Mouse (Mus musculus): ENCODE measurements around the gene Ccl5. TPM values are rescaled to one million over a fixed set of nuclear protein-coding genes. Genes with fewer than 3 reads are reported as not detected.

The Ccl5 gene
- polyA plus RNA-seq, 1 experiment from 2014 or later: not detected

Other genes starting within 250 kb of the Ccl5 start
- gene Slfn14, start 243.8 kb downstream of the Ccl5 start, polyA plus RNA-seq (2015; fragmentation: Nextera tagmentation; extraction: Ambion mirVana): 0.30 and 0.66 TPM in 2 replicates
- gene Ap2b1, start 231.5 kb downstream of the Ccl5 start, polyA plus RNA-seq (2015; fragmentation: Nextera tagmentation; extraction: Ambion mirVana): 62.5 and 65.2 TPM in 2 replicates
- 11.7 and 13.2 TPM in 2 replicates for gene Pex12, start 227.9 kb downstream of the Ccl5 start, polyA plus RNA-seq (2015; fragmentation: Nextera tagmentation; extraction: Ambion mirVana)
- gene Rasl10b, start 121.4 kb downstream of the Ccl5 start, polyA plus RNA-seq (2015; fragmentation: Nextera tagmentation; extraction: Ambion mirVana): 1.0 and 1.6 TPM in 2 replicates
- gene Gas2l2, start 101.1 kb downstream of the Ccl5 start, polyA plus RNA-seq (2015; fragmentation: Nextera tagmentation; extraction: Ambion mirVana): not detected in 2 replicates
- 0.35 TPM in 1 of 2 replicates, not detected in the other for gene 1700020L24Rik, start 92.8 kb downstream of the Ccl5 start, polyA plus RNA-seq (2015; fragmentation: Nextera tagmentation; extraction: Ambion mirVana)
- gene Mmp28, start 67.4 kb downstream of the Ccl5 start, polyA plus RNA-seq (2015; fragmentation: Nextera tagmentation; extraction: Ambion mirVana): 1.3 and 1.4 TPM in 2 replicates
- 13.6 and 17.1 TPM in 2 replicates for gene Taf15, start 57.4 kb downstream of the Ccl5 start, polyA plus RNA-seq (2015; fragmentation: Nextera tagmentation; extraction: Ambion mirVana)
- not detected in 2 replicates for gene Heatr9, start 8.3 kb downstream of the Ccl5 start, polyA plus RNA-seq (2015; fragmentation: Nextera tagmentation; extraction: Ambion mirVana)
- gene Ccl9, start 48.1 kb upstream of the Ccl5 start, polyA plus RNA-seq (2015; fragmentation: Nextera tagmentation; extraction: Ambion mirVana): 4.7 and 6.1 TPM in 2 replicates
- gene Ccl6, start 62.6 kb upstream of the Ccl5 start, polyA plus RNA-seq (2015; fragmentation: Nextera tagmentation; extraction: Ambion mirVana): 3.9 and 8.3 TPM in 2 replicates
- gene Rpl9-ps1, start 115.1 kb upstream of the Ccl5 start, polyA plus RNA-seq (2015; fragmentation: Nextera tagmentation; extraction: Ambion mirVana): not detected in 2 replicates
- gene Ccl3, start 118.8 kb upstream of the Ccl5 start, polyA plus RNA-seq (2015; fragmentation: Nextera tagmentation; extraction: Ambion mirVana): 0.37 and 0.91 TPM in 2 replicates
- 0.34 and 0.71 TPM in 2 replicates for gene Ccl4, start 132.1 kb upstream of the Ccl5 start, polyA plus RNA-seq (2015; fragmentation: Nextera tagmentation; extraction: Ambion mirVana)
- gene Wfdc17, start 173.5 kb upstream of the Ccl5 start, polyA plus RNA-seq (2015; fragmentation: Nextera tagmentation; extraction: Ambion mirVana): 2.2 and 3.3 TPM in 2 replicates
- 0.44 and 0.94 TPM in 2 replicates for gene Wfdc18, start 178.5 kb upstream of the Ccl5 start, polyA plus RNA-seq (2015; fragmentation: Nextera tagmentation; extraction: Ambion mirVana)
- 1.0 and 1.4 TPM in 2 replicates for gene Wfdc21, start 216.4 kb upstream of the Ccl5 start, polyA plus RNA-seq (2015; fragmentation: Nextera tagmentation; extraction: Ambion mirVana)
- gene Heatr6, start 223.2 kb upstream of the Ccl5 start, polyA plus RNA-seq (2015; fragmentation: Nextera tagmentation; extraction: Ambion mirVana): 22.7 and 25.2 TPM in 2 replicates

Measured in kidney, embryonic 15.5 days (tissue).